22 mouse cellular contexts compared by ENCODE assay signal in the genomic region with DNA sequence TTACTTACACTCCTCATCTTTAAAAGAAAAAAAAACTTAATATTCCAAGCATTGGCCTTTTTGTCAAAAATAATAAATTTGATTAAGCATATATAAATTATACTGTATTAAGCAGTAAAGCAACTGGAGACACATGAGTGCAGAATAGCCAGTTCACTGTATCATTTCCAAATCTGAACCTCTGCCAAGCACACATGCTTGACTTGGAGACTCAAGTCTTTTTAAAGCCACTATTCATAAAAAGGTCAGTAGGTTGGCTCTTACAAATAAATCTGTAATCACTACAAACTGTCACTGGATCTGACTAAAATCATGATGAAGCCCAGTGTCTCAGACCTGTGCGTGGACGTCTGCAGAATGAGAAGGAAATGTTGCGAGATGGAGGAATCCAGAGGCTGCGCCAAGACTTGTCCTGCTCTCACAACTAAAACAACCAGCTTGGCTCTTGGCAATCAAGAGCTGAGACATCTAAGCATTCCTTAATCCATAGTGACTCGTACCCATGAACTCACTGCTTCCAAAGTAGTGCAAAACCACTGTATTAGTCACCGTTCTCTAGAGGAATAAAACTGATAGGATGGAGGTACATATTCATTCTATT.
DNase-seq lines count a peak whose midpoint lies in the region; ATAC-seq lines count a peak whose summit lies in the region.
"Had no signal": no experiment of that assay in that cellular context is flagged by ENCODE, and none has a peak within 500 bp of the region (broad histone marks: within the 10 kb centered on the region; RNA-seq: fewer than 3 reads in every experiment).

No protein-coding gene starts in this region.

- 0 out of 2 replicates have a peak overlapping the region, but pooled peaks have one; percentile 27 for H3K27ac ChIP-seq in kidney, embryonic 15.5 days
- H3K27ac ChIP-seq: embryonic facial prominence, embryonic 15.5 days; forebrain, embryonic 13.5 days; heart, embryonic 15.5 days; hindbrain, embryonic 13.5 days; liver, embryonic 14.5 days; neural tube, embryonic 13.5 days had no signal

- no peak overlapping the region for H3K9ac ChIP-seq in kidney, embryonic 15.5 days
- H3K9ac ChIP-seq: embryonic facial prominence, embryonic 15.5 days; forebrain, embryonic 13.5 days; heart, embryonic 15.5 days; hindbrain, embryonic 13.5 days; liver, embryonic 14.5 days; neural tube, embryonic 13.5 days had no signal

- ATAC-seq in kidney, embryonic 15.5 days (replicated peaks; ENCODE audit: low FRiP score) = peak; percentile 64; the same call in 1 of the 2 replicates
- ATAC-seq: activated CD4-positive, CD25-positive, alpha-beta regulatory T cell, adult 4 months; CD4-positive, CD25-positive, alpha-beta regulatory T cell, adult 4 months; forebrain, embryonic 13.5 days had no signal

- no peak overlapping the region for H3K4me3 ChIP-seq in kidney, embryonic 15.5 days (replicated peaks)
- H3K4me3 ChIP-seq: embryonic facial prominence, embryonic 15.5 days; forebrain, embryonic 13.5 days; heart, embryonic 15.5 days; hindbrain, embryonic 13.5 days; megakaryocyte, embryonic 14.5 days; neural tube, embryonic 13.5 days had no signal

- H3K27me3 ChIP-seq in kidney, embryonic 15.5 days = no peaks in the 10 kb centered on the region
- H3K27me3 ChIP-seq: embryonic facial prominence, embryonic 15.5 days; forebrain, embryonic 13.5 days; heart, embryonic 15.5 days; hindbrain, embryonic 13.5 days; megakaryocyte, embryonic 14.5 days; neural tube, embryonic 13.5 days had no signal

- H3K4me2 ChIP-seq in kidney, embryonic 15.5 days = no peak overlapping the region
- H3K4me2 ChIP-seq: embryonic facial prominence, embryonic 15.5 days; forebrain, embryonic 13.5 days; heart, embryonic 15.5 days; hindbrain, embryonic 13.5 days; neural tube, embryonic 13.5 days had no signal

- H3K9me3 ChIP-seq in kidney, embryonic 15.5 days (replicated peaks) = no peaks in the 10 kb centered on the region
- H3K9me3 ChIP-seq: embryonic facial prominence, embryonic 15.5 days; forebrain, embryonic 13.5 days; heart, embryonic 15.5 days; hindbrain, embryonic 13.5 days; neural tube, embryonic 13.5 days had no signal

- 63% methylated on average over 6 of the region's 6 CpGs for WGBS in kidney, embryonic 15.5 days

- 0 out of 2 replicates have a peak, but pooled peaks cover 7% of the 10 kb centered on the region for H3K4me1 ChIP-seq in kidney, embryonic 15.5 days
- H3K4me1 ChIP-seq: embryonic facial prominence, embryonic 15.5 days; forebrain, embryonic 13.5 days; hindbrain, embryonic 13.5 days; megakaryocyte, embryonic 14.5 days; neural tube, embryonic 13.5 days had no signal

- DNase-seq in kidney, adult 11 months = no peak
- DNase-seq in 3T3-L1 (ENCODE audit: low read depth, low spot score) = peak; percentile 94
- DNase-seq in adipocyte (ENCODE audit: low spot score) = peak; percentile 37
- DNase-seq in kidney, postnatal 14 days = peak; percentile 28
- no peak for DNase-seq in ovary, postnatal 36 days (ENCODE audit: low spot score)
- no peak for DNase-seq in gastrocnemius, adult 18-20 months (ENCODE audit: low spot score)
- no peak for DNase-seq in embryo, embryonic 10 days (ENCODE audit: low spot score)
- DNase-seq: adrenal gland, postnatal 36 days; cerebellum, postnatal 36 days; layer of hippocampus, postnatal 36 days; left cerebral cortex, postnatal 4 days; thymus, postnatal 36 days had no signal

- no peaks in the 10 kb centered on the region for H3K36me3 ChIP-seq in kidney, embryonic 15.5 days
- H3K36me3 ChIP-seq: embryonic facial prominence, embryonic 15.5 days; heart, embryonic 15.5 days; hindbrain, embryonic 13.5 days; neural tube, embryonic 13.5 days had no signal

Comparison
In these comparisons a context has a peak if more than half of its experiments do, and no peak if none do; other contexts are left out.
1. DNase-seq: peak in 3T3-L1 (single experiment), adipocyte (single experiment) and kidney, postnatal 14 days (single experiment); none in kidney, adult 11 months (single experiment), ovary, postnatal 36 days (single experiment), gastrocnemius, adult 18-20 months (single experiment) and embryo, embryonic 10 days (single experiment).